20 mouse cellular contexts compared by ENCODE assay signal in genomic region chr10:116396279-116396678, GRCm38 (mm10).
A peak's percentile ranks its signal among the peaks of the same experiment; 100 is the strongest.
DNase-seq lines count a peak whose midpoint lies in the region; ATAC-seq lines count a peak whose summit lies in the region.
"Had no signal": no experiment of that assay in that cellular context is flagged by ENCODE, and none has a peak within 500 bp of the region (broad histone marks: within the 10 kb centered on the region; RNA-seq: fewer than 3 reads in every experiment).

No protein-coding gene starts in this region.

- intact Hi-C loops in heart, postnatal 36 days (cut with DNase I), result no loop called here

- DNase-seq in thymus, postnatal 25 days, result peak; percentile 2
- DNase-seq in thymus, postnatal 14 days, result no peak
- DNase-seq in naive thymus-derived CD4-positive, alpha-beta T cell, adult 2 months (ENCODE audit: low read depth), result peak; percentile 30
- DNase-seq in liver, result no peak
- no peak for DNase-seq in heart, postnatal 36 days
- DNase-seq in right cerebral cortex, adult 2 months (ENCODE audit: low spot score in 2 of 2), result no peak
- DNase-seq: adrenal gland, adult 2 months; adrenal gland, postnatal 25 days; cerebellum, adult 11-12 months; cerebellum, adult 8-10 months; cerebellum, postnatal 10 days; gastrocnemius, postnatal 25 days; heart, adult 18-20 months; heart, postnatal 14 days; kidney, adult 2 months had no signal

- ATAC-seq in CD4-positive, CD25-positive, alpha-beta regulatory T cell, adult 4 months, result peak; percentile 49
- peak; percentile 55 for ATAC-seq in activated CD4-positive, CD25-positive, alpha-beta regulatory T cell, adult 4 months
- ATAC-seq: forebrain, embryonic 13.5 days; forebrain, embryonic 16.5 days; intestine, embryonic 16.5 days had no signal

Comparison
In these comparisons a context has a peak if more than half of its experiments do, and no peak if none do; other contexts are left out.
1. DNase-seq: peak in thymus, postnatal 25 days (single experiment) and naive thymus-derived CD4-positive, alpha-beta T cell, adult 2 months (single experiment); none in thymus, postnatal 14 days (single experiment), liver (single experiment), heart, postnatal 36 days (0 of 2) and right cerebral cortex, adult 2 months (0 of 2).